Mouse (Mus musculus) lung, postnatal 0 days (tissue): ENCODE results near the gene Snip1. TPM values are rescaled to one million over a fixed set of nuclear protein-coding genes. Genes with fewer than 3 reads are reported as not detected.

Experiments used
- ATAC-seq: fragments of 200-750 bp; cut with Nextera tagmentation; 2 replicates; pipeline ENCODE4 v1.8.0; 2017; ENCODE audit warnings: moderate library complexity
- DNase-seq: peaks from one replicate; pipeline ENCODE4 v3.0.0-alpha.2; 2016; ENCODE audit warnings: low spot score
- H3K27ac ChIP-seq: fragments of 300-500 bp; sonication (generic); 2 replicates; pipeline ENCODE4 v1.5.1; 2014; ENCODE audit warnings: antibody characterized with exemption, mild to moderate bottlenecking, low read length, mixed read lengths
- H3K27me3 ChIP-seq: fragments of 300-500 bp; sonication (generic); replicated peaks from 2 replicates; pipeline ENCODE4 v1.6.1; 2014; ENCODE audit warnings: low read length, mixed read lengths; ENCODE audit not compliant: insufficient read depth
- H3K36me3 ChIP-seq: fragments of 300-500 bp; sonication (generic); 2 replicates; pipeline ENCODE4 v1.6.1; 2014; ENCODE audit warnings: low read length, mixed read lengths; ENCODE audit not compliant: insufficient read depth
- H3K4me1 ChIP-seq: fragments of 300-500 bp; sonication (generic); 2 replicates; pipeline ENCODE4 v1.6.1; 2014; ENCODE audit warnings: antibody characterized with exemption, low read depth, low read length, mixed read lengths; ENCODE audit not compliant: insufficient read depth
- H3K4me2 ChIP-seq: fragments of 300-500 bp; sonication (generic); replicated peaks from 2 replicates; pipeline ENCODE4 v1.6.1; 2014; ENCODE audit warnings: low read depth, mild to moderate bottlenecking, low read length, moderate library complexity, mixed read lengths
- H3K4me3 ChIP-seq: fragments of 300-500 bp; sonication (generic); 2 replicates; pipeline ENCODE4 v1.5.1; 2014; ENCODE audit warnings: low read depth, low read length
- H3K9ac ChIP-seq: fragments of 300-500 bp; sonication (generic); replicated peaks from 2 replicates; pipeline ENCODE4 v1.6.1; 2014; ENCODE audit warnings: low read depth, mild to moderate bottlenecking
- H3K9me3 ChIP-seq: fragments of 300-500 bp; sonication (generic); 2 replicates; pipeline ENCODE4 v1.6.1; 2016; ENCODE audit warnings: low read length, mixed read lengths
- CTCF ChIP-seq: IDR thresholded peaks from 2 replicates; pipeline ENCODE4 v1.5.1; 2016; ENCODE audit warnings: antibody characterized with exemption, mild to moderate bottlenecking
- EP300 ChIP-seq: IDR thresholded peaks from 2 replicates; pipeline ENCODE4 v1.6.1; 2016; ENCODE audit warnings: antibody characterized with exemption, mild to moderate bottlenecking, control low read depth
- WGBS: fragments of 180-500 bp; shearing (Covaris S2); extraction: QIAGEN DNeasy Blood & Tissue Kit; methylation state at CpG from one replicate; pipeline ENCODE4 v1.1.7; 2014; 5-methylcytosine and 5-hydroxymethylcytosine counted together
- polyA plus RNA-seq: library from polyadenylated mRNA; unstranded; fragments of >200 nt; fragmentation: Nextera tagmentation; extraction: Ambion mirVana; gene quantifications from 2 replicates; pipeline ENCODE4 v1.2.1, GENCODE M21; 2015

The Snip1 gene
- polyA plus RNA-seq, 1 experiment from 2014 or later: 17.4 TPM

GRCm38 (mm10) chr4:125065517-125066307 lies 760 bp upstream of the Snip1 start, which contains the start of gene Dnali1:
Gene Dnali1, minus strand, starts transcription at chr4:125065703.
- no peaks in the 10 kb centered on the region for H3K9me3 ChIP-seq
- peak within 1 kb of the TSS; percentile 79 for H3K9ac ChIP-seq
- WGBS: 1% methylated on average over 26 of the region's 26 CpGs
- H3K4me2 ChIP-seq: peak within 1 kb of the TSS; percentile 70
- peaks cover 8% of the 10 kb centered on the region; the same call in 1 of the 2 replicates for H3K4me1 ChIP-seq
- H3K27ac ChIP-seq: peak within 1 kb of the TSS; percentile 78
- TF ChIP-seq CTCF (no peak), EP300 (no peak)
- ATAC-seq (peak; percentile 60), DNase-seq (peak; percentile 81)
- H3K36me3 ChIP-seq: peaks cover 5% of the 10 kb centered on the region; the same call in 1 of the 2 replicates
- H3K27me3 ChIP-seq: no peaks in the 10 kb centered on the region
- peak within 1 kb of the TSS; percentile 91 for H3K4me3 ChIP-seq

- H3K36me3 ChIP-seq: peaks cover 20% of the 10 kb centered on the region
- no peak for TF ChIP-seq EP300
- TF ChIP-seq CTCF: no peak
- H3K4me3 ChIP-seq: no peak overlapping the region
- DNase-seq (no peak), ATAC-seq (no peak)
- H3K4me2 ChIP-seq: no peak overlapping the region
- no peak overlapping the region for H3K9ac ChIP-seq
- no peak overlapping the region for H3K27ac ChIP-seq
- no peaks in the 10 kb centered on the region for H3K27me3 ChIP-seq
- WGBS: 94% methylated on average over 2 of the region's 2 CpGs
- no peaks in the 10 kb centered on the region for H3K4me1 ChIP-seq
- H3K9me3 ChIP-seq: no peaks in the 10 kb centered on the region
Observed at GRCm38 (mm10) chr4:125077700-125078099, 11.2 kb downstream of the Snip1 start.

- no peaks in the 10 kb centered on the region for H3K27me3 ChIP-seq
- no peak overlapping the region for H3K27ac ChIP-seq
- TF ChIP-seq CTCF: no peak
- no peak for TF ChIP-seq EP300
- no peaks in the 10 kb centered on the region for H3K9me3 ChIP-seq
- H3K36me3 ChIP-seq: peaks cover 10% of the 10 kb centered on the region
- no peak overlapping the region for H3K4me3 ChIP-seq
- no peak for DNase-seq
- H3K9ac ChIP-seq: no peak overlapping the region
- no peak for ATAC-seq
- H3K4me2 ChIP-seq: no peak overlapping the region
- WGBS: 96% methylated on average over 2 of the region's 2 CpGs
- no peaks in the 10 kb centered on the region for H3K4me1 ChIP-seq
Observed at GRCm38 (mm10) chr4:125078698-125079097, 12.2 kb downstream of the Snip1 start.

GRCm38 (mm10) chr4:125084403-125085345 lies 18.2 kb downstream of the Snip1 start, which contains the start of gene Meaf6:
Gene Meaf6, plus strand, starts transcription at chr4:125085134.
- Histone ChIP-seq H3K9me3 (no peaks in the 10 kb centered on the region), H3K9ac (peak within 1 kb of the TSS; percentile 78), H3K27ac (peak within 1 kb of the TSS; percentile 97), H3K4me3 (peak within 1 kb of the TSS; percentile 84), H3K4me1 (peaks cover 7% of the 10 kb centered on the region), H3K36me3 (no peaks in the 10 kb centered on the region), H3K27me3 (no peaks in the 10 kb centered on the region), H3K4me2 (peak within 1 kb of the TSS; percentile 91)
- WGBS: 2% methylated on average over 49 of the region's 63 CpGs
- ATAC-seq (peak; percentile 94), DNase-seq (peak; percentile 92)
- TF ChIP-seq EP300 (no peak), CTCF (peak; percentile 82)

GRCm38 (mm10) chr4:125085346-125085841 lies 18.9 kb downstream of the Snip1 start:
- H3K4me3 ChIP-seq: peak overlapping the region; percentile 84
- no peaks in the 10 kb centered on the region for H3K9me3 ChIP-seq
- H3K36me3 ChIP-seq: no peaks in the 10 kb centered on the region
- under 1% methylated on average over 36 of the region's 45 CpGs for WGBS
- H3K4me1 ChIP-seq: peaks cover 7% of the 10 kb centered on the region
- H3K9ac ChIP-seq: peak overlapping the region; percentile 78
- H3K27ac ChIP-seq: peak overlapping the region; percentile 97
- peak overlapping the region; percentile 91 for H3K4me2 ChIP-seq
- no peaks in the 10 kb centered on the region for H3K27me3 ChIP-seq
- ATAC-seq (peak; percentile 96), DNase-seq (peak; percentile 83)
- TF ChIP-seq EP300 (no peak), CTCF (no peak)

- Histone ChIP-seq H3K27ac (no peak overlapping the region), H3K36me3 (peaks cover 3% of the 10 kb centered on the region; the same call in 1 of the 2 replicates), H3K4me1 (no peaks in the 10 kb centered on the region), H3K27me3 (no peaks in the 10 kb centered on the region), H3K4me3 (no peak overlapping the region), H3K9me3 (no peaks in the 10 kb centered on the region), H3K9ac (no peak overlapping the region), H3K4me2 (no peak overlapping the region)
- TF ChIP-seq EP300: no peak
- no peak for TF ChIP-seq CTCF
- 83% methylated on average over 5 of the region's 5 CpGs for WGBS
- no peak for ATAC-seq
- DNase-seq: no peak
Observed at GRCm38 (mm10) chr4:125093031-125093430, 26.6 kb downstream of the Snip1 start.
